Mouse (Mus musculus): Measurements from ENCODE around the gene Arhgap17.

Arhgap17 gene

GRCm38 (mm10) chr7:123330506-123330905 is 39.2 kb downstream of the Arhgap17 start:
- no peak for DNase-seq

- no peak for DNase-seq
These were observed 41.8 kb downstream of the Arhgap17 start for GRCm38 (mm10) chr7:123327909-123328308.

GRCm38 (mm10) chr7:123326901-123327300 is 42.8 kb downstream of the Arhgap17 start:
- no peak for DNase-seq

- DNase-seq, result no peak
These were observed 43.7 kb downstream of the Arhgap17 start for GRCm38 (mm10) chr7:123326062-123326461.

- DNase-seq, result no peak
These were observed 45.6 kb downstream of the Arhgap17 start for GRCm38 (mm10) chr7:123324105-123324504.

GRCm38 (mm10) chr7:123323388-123323787 is 46.3 kb downstream of the Arhgap17 start:
- peak; percentile 76 to 78 for DNase-seq

GRCm38 (mm10) chr7:123322452-123323121 is 47.1 kb downstream of the Arhgap17 start:
- DNase-seq, result peak; percentile 59 to 72

- DNase-seq, result no peak
These were observed 57.0 kb downstream of the Arhgap17 start for GRCm38 (mm10) chr7:123312738-123313137.

- no peak for DNase-seq
These were observed 57.9 kb downstream of the Arhgap17 start for GRCm38 (mm10) chr7:123311836-123312235.

- no peak for DNase-seq
These were observed 61.7 kb downstream of the Arhgap17 start for GRCm38 (mm10) chr7:123307887-123308558.

- DNase-seq, result no peak
These were observed 62.5 kb downstream of the Arhgap17 start for GRCm38 (mm10) chr7:123307236-123307635.

- DNase-seq, result no peak
These were observed 64.3 kb downstream of the Arhgap17 start for GRCm38 (mm10) chr7:123305397-123305796.

GRCm38 (mm10) chr7:123300258-123300657 is 69.5 kb downstream of the Arhgap17 start:
- DNase-seq, result peak in 1 of 2 experiments; percentile 4

GRCm38 (mm10) chr7:123298225-123298624 is 71.5 kb downstream of the Arhgap17 start:
- DNase-seq, result peak in 1 of 2 experiments; percentile 14

GRCm38 (mm10) chr7:123296097-123296496 is 73.6 kb downstream of the Arhgap17 start:
- DNase-seq, result no peak

- DNase-seq, result no peak
These were observed 74.3 kb downstream of the Arhgap17 start for GRCm38 (mm10) chr7:123295423-123295822.

- no peak for DNase-seq
These were observed 75.8 kb downstream of the Arhgap17 start for GRCm38 (mm10) chr7:123293898-123294297.

GRCm38 (mm10) chr7:123291942-123292341 is 77.8 kb downstream of the Arhgap17 start:
- DNase-seq, result no peak

- no peak for DNase-seq
These were observed 80.5 kb downstream of the Arhgap17 start for GRCm38 (mm10) chr7:123289176-123289575.

- DNase-seq, result no peak
These were observed 81.8 kb downstream of the Arhgap17 start for GRCm38 (mm10) chr7:123287903-123288302.

- no peak for DNase-seq
These were observed 83.8 kb downstream of the Arhgap17 start for GRCm38 (mm10) chr7:123285896-123286295.

- DNase-seq, result no peak
These were observed 85.9 kb downstream of the Arhgap17 start for GRCm38 (mm10) chr7:123283826-123284225.

- no peak for DNase-seq
These were observed 89.9 kb downstream of the Arhgap17 start for GRCm38 (mm10) chr7:123279797-123280196.

GRCm38 (mm10) chr7:123276568-123276967 is 93.1 kb downstream of the Arhgap17 start:
- DNase-seq, result no peak

Data from lung, adult 18-20 months (tissue).